Mouse (Mus musculus): ENCODE results near the gene Slc39a11. TPM values are rescaled to one million over a fixed set of nuclear protein-coding genes. Genes with fewer than 3 reads are reported as not detected.
A peak's percentile ranks its signal among the peaks of the same experiment; 100 is the strongest.

Slc39a11 gene
- 12.8 and 13.2 TPM in 2 replicates for polyA plus RNA-seq (2012; rRNA removed)

DNA sequence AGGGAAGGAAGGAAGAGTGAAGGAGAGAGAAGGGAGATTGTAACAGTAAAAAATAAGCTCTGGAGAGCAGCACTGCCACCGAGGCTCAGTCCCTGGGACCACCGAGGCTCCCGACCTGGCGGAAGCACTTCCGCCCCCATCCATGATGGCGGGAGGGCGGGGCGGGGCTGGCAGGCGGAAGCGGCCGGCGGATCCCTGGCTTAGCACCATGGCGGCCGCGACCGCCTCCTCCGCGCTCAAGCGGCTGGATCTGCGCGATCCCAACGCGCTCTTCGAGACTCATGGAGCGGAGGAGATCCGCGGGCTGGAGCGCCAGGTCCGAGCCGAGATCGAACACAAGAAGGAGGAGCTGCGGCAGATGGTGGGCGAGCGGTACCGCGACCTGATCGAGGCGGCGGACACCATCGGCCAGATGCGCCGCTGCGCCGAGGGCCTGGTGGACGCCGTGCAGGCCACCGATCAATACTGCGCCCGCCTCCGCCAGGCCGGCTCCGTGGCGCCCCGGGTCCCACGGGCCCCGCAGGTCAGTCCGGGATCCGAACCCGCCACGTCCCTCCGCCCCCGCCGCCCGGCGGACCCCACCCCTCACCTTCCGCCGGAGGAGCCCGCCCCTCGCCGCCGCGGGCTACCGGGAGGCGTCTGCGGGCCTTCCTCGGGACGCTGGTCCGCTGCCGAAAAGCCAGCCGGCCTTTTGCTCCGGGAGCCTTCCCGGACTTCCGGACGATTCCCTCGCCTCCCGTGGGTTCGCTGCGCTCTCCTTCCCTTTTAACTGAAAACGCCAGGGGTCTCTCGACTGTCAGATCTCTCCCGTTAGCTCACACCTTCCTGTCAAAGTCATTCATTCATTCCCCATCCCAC is at the start of gene Slc39a11:
Gene Slc39a11 (minus strand): TSS at position 727 of the 858 bp plus-strand sequence.
- peak; percentile 57 for DNase-seq (ENCODE audit: low spot score)

DNA sequence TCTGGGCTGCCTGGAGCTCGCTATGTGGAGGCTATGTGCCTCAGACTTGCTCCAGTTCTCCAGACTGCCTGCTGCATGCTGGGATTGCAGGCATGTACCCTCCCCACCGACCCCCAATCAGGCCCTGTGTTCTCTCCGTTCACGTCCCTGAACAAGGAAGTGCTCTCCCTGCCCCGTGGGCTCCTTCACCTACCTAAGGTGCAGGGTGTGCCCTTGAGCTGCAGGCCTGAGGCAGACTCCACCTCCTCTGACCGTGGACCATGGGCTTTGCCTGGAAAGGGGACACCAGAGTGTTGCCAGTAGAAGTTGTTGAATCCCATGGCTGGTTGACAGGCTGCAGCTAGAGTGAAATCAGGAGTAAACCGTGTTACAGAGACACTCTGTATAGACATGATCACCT is 49.8 kb upstream of the Slc39a11 start:
- DNase-seq (ENCODE audit: low spot score) = no peak

- DNase-seq (ENCODE audit: low spot score) = no peak
Observed at GRCm38 (mm10) chr11:113698013-113698545, 48.2 kb upstream of the Slc39a11 start.

- no peak for DNase-seq (ENCODE audit: low spot score)
Observed at GRCm38 (mm10) chr11:113697571-113697970, 47.7 kb upstream of the Slc39a11 start.

GRCm38 (mm10) chr11:113691851-113692250 is 42.0 kb upstream of the Slc39a11 start:
- no peak for DNase-seq (ENCODE audit: low spot score)

DNA sequence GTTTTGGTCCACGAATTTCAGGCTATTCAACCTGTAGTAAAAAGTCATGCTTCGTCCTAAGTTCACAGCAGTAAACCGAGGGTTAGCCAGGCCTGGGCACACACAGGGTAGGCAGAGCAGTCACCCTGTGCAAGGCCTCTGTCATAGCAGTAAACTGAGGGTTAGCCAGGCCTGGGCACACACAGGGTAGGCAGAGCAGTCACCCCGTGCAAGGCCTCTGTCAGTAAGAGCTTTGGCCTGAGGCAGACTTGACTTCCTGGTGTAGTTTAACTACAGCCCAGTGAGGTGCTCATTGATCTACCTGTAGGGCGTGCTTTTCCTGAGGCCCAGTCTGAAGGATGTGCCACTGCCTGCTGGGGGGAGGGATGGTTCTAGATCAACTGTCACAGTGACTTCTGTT is 41.4 kb upstream of the Slc39a11 start:
- no peak for DNase-seq (ENCODE audit: low spot score)

- DNase-seq (ENCODE audit: low spot score) = no peak
Observed at GRCm38 (mm10) chr11:113690506-113690905, 40.6 kb upstream of the Slc39a11 start.

DNA sequence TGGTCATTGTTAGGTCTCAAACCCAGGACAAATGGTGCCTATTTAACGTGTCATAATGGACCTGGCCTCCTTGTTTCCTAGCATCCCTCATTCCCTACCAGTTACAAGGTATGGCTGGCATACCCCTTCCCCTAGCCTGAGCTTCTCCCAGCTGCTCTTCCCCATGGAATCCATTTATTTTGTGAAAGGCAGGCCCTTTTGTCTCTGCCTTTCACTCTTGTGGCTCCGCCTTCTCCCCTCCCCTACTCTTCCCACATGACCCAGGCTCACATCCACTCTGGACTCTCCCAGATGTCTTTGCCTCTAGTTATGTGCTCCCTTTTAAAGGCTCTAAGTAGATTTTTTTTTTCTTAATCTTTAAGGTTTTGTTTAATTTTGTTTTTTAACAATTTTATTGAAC is 37.2 kb upstream of the Slc39a11 start:
- DNase-seq (ENCODE audit: low spot score) = no peak

- DNase-seq (ENCODE audit: low spot score) = no peak
Observed at GRCm38 (mm10) chr11:113684707-113685426, 35.0 kb upstream of the Slc39a11 start.

GRCm38 (mm10) chr11:113683957-113684706 is 34.3 kb upstream of the Slc39a11 start, which contains the start of the genes Fam104a and D11Wsu47e:
Gene Fam104a (minus strand): TSS chr11:113684155.
Gene D11Wsu47e (plus strand): TSS chr11:113684412.
- DNase-seq (ENCODE audit: low spot score) = peak; percentile 92

GRCm38 (mm10) chr11:113683627-113683956 is 33.7 kb upstream of the Slc39a11 start:
- no peak for DNase-seq (ENCODE audit: low spot score)

DNA sequence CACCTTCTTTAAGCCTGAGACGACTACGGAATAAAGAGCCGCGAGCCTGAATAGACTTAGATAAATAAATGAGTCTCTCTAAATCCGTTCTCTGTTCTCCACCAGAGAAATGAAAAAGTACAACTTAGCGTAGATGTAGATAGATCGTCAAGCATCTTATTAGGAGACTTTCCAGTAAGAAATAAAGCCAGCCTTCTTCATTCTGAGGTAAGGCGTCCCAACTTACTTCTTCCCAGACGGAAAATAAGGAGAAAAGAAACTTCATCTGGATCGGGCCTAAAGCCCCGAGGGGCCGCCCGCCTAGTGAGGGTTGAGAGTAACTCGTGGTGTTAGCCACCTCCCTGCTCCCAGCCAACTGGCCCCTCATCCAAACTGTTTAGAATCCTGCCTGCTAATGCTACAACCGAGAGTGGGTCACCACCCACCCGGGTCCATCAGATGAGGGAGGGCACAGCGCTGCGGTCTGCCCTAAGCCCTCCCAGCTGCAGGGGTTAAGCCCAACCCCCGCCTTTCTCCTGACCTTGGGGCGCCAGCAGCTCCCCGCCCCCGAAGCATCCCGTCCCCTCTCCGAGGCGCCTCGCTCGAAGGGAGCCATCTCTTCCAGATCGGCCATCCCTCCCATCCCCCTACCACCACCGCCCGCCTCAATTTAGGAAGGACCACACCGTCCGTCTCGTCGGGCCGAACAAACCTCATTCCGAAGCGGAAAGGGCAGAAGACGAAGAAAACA is 33.2 kb upstream of the Slc39a11 start:
- DNase-seq (ENCODE audit: low spot score) = peak; percentile 36

DNA sequence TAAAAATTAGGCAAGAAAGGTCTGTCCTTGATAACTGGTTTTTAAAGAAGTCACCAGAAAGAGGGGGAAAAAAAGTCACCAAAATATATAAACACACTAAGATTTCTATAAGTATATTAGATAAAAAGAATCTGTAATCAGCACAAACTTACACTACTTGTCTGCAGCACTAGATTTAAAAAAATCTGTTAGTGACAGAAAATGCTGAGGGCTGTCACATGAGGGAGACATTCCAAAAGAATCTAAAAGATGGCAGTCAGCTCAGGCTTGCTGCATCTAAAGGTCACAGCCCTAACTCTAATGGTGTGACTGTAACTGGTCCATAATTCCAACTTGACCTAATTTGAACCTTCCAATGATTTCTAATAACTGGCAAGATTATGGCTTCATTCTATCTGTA is 32.1 kb upstream of the Slc39a11 start:
- DNase-seq (ENCODE audit: low spot score) = no peak

GRCm38 (mm10) chr11:113680954-113681353 is 31.1 kb upstream of the Slc39a11 start:
- DNase-seq (ENCODE audit: low spot score) = no peak

- no peak for DNase-seq (ENCODE audit: low spot score)
Observed at GRCm38 (mm10) chr11:113678373-113678772, 28.5 kb upstream of the Slc39a11 start.

- DNase-seq (ENCODE audit: low spot score) = no peak
Observed at GRCm38 (mm10) chr11:113677378-113677777, 27.5 kb upstream of the Slc39a11 start.

- no peak for DNase-seq (ENCODE audit: low spot score)
Observed at GRCm38 (mm10) chr11:113676847-113677246, 27.0 kb upstream of the Slc39a11 start.

GRCm38 (mm10) chr11:113674595-113674994 is 24.7 kb upstream of the Slc39a11 start:
- no peak for DNase-seq (ENCODE audit: low spot score)

DNA sequence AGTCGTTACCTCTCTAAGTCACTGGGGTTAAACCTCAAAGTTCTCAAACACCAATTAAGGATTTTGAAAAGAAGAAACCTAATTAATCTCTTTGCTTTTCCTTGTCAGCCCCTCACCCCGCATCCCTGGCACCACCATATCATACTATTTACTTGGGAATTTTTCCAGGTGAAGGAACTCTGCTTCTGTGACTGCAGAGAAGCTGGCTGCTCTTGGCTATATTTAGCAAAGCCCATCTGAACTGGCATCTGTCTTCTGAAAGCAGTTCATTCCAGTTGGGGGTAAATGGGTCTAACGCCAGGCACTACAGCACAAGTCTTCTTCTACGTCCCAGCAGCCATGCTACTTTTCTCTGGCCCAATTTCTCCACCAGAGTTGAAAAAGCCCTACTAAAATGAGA is 23.7 kb upstream of the Slc39a11 start:
- DNase-seq (ENCODE audit: low spot score) = no peak

- no peak for DNase-seq (ENCODE audit: low spot score)
Observed at GRCm38 (mm10) chr11:113669711-113670110, 19.8 kb upstream of the Slc39a11 start.

- DNase-seq (ENCODE audit: low spot score) = no peak
Observed at GRCm38 (mm10) chr11:113668857-113669256, 19.0 kb upstream of the Slc39a11 start.

Measured in urinary bladder, adult 2 months (tissue).